Mouse (Mus musculus): Measurements from ENCODE around the gene Lim2.
"Not testable (repeated sequence)": the region's sequence is repeated elsewhere in the genome, so short reads cannot be mapped to it uniquely, and the experiment has no call there.

Lim2 gene

DNA sequence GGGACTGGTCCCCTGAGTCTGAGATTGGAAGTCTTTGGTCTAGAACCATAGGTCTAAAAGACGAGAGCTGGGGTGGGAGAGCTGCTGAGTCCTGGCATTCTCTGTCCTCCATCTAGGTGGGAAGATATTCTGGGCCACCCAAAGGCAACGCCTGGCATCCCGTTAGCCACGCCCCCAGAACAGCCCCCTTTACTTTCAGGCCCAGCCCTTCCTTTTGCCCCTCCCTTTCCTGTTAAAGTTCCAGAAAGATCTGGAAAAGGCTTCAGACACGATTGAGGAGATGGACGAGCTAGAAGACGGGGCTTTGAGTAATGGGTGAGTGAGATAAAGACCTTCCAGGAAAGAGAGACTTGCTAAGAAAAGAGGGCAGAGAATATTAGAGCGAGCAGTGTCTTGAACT, at the start of gene Lim2:
Gene Lim2, plus strand, starts transcription at position 265 of the 400 bp plus-strand sequence.
- no peak for DNase-seq

DNA sequence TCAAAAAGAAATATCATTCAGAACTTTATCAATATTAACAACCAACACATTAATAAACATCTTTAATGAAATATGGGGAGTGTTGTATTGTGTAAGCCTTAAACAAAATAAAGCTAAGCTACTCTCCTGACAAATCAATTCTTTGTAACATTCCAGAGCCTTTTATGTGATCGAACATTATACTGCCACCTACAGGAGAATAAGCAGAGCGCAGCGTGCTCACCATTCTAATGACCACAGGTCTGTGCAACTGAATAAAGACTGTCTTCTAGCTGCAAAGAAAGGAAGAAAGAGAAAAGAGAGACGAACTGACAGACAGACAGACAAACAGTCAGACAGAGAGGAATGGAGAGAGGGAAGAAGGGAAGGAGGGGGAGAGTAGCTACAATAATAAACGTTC, 49.2 kb upstream of the Lim2 start:
- DNase-seq: peak in 1 of 2 experiments; percentile 25

DNA sequence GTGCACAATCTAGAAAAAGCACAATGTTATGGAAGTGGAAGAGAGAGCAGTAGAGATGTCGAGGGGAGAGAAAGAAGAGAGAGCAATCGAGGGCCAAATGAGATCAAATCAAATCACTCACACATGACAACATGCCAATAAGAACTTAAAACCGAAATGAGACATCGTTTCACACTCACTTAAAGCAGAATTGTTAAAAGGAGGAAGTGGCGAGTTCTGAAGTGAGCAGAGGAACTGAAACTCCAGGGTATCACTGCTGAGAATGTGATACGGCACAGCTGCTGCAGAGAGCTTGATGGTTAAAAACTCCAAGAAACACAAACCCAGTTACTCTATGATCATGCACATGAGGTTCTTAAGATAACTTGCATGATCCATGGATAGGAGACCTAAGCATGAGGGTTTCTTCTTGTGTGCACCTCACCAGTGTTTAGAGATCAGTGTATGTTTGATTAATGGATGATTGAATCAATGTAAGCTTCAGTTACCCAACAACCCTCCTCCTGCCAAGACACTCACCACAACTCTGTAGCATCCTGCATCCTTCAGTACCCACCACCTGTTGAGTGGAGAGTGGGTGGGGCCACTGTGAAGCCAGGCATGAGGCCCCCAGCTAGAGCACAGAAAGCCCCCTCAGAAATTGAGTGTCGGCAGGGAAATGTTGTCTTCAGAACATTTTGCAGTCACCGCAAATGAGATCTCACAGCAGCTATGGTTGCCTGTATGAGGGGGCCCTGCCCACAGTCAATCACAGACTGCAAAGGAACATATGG, 34.9 kb upstream of the Lim2 start:
- no peak for DNase-seq

DNA sequence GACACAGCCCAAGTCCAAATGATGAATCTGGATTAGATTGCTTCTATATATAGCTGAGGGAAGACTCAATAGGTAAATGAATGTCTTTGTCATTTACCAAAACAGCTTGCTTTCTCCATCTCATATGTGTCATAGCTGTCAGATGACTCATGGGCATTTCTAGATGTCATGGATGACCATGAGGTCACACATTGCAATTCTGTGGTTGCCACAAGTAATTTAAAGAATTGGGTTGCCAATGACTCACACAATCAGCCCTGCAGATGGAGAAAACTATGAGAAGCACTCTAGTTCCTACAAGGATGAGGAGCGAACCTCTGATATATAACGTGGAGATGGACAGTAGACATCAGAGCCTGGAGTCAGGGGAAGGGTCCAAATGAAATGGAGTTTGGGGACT, 28.0 kb upstream of the Lim2 start:
- DNase-seq: no peak

DNA sequence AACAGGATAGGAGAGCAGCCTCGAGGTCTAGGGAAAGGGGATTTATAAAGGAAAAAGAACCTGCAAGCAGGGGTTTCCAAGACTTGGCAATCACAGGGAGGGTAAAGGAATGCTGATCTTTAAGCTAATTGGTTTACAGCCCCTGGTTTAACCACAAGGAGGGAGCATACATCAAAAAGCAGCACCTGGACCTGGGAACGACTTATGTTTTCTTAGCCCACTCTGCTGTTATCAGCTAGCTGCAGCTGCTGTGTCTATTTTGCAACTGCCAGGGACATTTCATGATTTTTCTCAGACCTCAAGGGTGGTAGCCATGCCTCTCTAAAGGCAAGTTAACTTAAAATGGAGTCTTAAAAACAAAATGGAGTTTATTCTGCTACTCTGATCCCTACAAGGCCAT, 24.8 kb upstream of the Lim2 start:
- no peak for DNase-seq

DNA sequence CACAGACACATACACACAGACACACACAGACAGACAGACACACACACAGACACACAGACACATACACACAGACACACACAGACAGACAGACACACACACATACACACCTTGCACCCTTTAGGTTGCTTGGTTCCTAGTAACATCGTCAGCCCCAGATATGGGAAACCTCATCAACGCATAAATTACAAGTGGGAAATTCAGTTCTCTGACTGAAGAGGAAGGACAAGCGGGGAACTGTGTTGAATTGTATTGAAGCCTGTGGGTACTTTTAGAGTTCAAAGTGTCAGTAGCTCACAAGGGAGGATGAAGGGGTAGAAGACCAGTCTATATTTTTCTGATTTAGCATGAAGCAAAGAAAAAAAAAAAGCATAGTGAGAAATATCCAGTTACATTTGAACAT, 19.9 kb upstream of the Lim2 start:
- no peak for DNase-seq

DNA sequence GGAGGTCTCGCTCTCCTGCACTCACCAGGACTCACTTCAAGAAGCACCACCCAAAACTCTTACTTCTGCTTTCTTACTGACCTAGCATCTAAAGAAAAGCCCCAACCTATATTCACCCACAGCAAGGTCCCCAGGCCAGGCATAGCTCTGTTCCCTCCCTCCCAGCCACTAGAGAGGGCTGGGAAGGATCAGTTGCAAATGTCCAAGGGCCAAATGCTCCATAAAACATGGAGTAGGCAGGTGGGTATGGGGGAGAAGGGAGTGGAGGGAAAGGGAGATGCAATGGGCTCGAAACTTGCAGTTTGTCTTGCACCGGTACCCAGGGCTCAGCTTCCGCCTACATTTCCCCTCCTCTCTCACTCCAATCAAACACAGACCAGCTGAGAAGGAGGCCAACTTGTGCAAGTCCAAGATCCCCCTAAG, 19.3 kb upstream of the Lim2 start, which contains the start of gene Siglecg:
Gene Siglecg, plus strand, starts transcription at position 74 of the 423 bp plus-strand sequence.
- no peak for DNase-seq

DNA sequence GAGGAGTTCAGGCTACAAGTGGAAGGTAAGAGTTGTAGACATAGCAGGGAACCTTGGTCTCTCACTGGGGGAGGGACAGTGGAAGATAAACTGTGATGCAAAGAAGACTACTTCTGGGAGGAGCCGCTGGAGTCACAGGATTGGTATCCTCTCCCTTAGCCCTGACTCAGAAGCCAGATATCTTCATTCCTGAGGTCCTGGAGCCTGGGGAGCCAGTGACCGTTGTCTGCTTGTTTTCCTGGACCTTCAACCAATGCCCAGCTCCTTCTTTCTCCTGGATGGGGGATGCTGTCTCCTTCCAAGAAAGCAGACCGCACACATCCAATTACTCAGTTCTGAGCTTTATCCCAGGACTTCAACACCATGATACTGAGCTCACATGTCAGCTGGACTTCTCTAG, 18.4 kb upstream of the Lim2 start:
- DNase-seq: no peak

DNA sequence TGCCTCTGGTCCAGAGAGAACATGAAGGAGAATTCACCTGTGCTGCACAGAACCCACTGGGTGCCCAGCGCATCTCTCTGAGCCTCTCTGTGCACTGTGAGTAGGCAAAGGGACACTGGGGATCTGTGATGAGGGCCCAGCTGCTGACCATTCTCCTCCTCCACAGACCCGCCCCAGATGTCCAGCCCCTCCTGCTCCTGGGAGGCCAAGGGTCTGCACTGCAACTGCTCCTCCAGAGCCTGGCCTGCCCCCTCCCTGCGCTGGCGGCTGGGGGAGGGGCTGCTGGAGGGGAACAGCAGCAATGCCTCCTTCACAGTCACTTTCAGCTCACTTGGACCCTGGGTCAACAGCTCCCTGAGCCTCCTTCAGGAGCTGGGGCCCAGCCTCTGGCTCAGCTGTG, 15.7 kb upstream of the Lim2 start:
- not testable (repeated sequence) for DNase-seq

DNA sequence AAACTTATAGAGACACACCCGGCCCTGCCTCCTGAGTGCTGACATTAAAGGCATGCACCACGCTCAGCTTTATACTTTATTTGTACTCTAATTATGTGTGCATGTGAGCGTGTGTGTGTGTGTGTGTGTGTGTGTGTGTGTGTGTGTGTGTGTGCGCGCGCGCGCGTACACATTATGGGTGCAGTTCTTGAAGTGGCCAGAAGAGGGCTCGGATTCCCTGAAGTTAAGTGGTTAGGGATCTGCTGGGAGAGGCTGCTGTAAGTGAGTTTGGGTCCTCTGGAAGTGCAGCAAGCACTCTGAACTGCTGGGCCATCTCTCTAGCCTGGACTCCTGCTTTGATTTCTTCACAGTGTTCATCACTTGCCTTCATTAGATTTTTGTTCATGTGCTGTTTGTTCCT, 10.2 kb upstream of the Lim2 start:
- no peak for DNase-seq

DNA sequence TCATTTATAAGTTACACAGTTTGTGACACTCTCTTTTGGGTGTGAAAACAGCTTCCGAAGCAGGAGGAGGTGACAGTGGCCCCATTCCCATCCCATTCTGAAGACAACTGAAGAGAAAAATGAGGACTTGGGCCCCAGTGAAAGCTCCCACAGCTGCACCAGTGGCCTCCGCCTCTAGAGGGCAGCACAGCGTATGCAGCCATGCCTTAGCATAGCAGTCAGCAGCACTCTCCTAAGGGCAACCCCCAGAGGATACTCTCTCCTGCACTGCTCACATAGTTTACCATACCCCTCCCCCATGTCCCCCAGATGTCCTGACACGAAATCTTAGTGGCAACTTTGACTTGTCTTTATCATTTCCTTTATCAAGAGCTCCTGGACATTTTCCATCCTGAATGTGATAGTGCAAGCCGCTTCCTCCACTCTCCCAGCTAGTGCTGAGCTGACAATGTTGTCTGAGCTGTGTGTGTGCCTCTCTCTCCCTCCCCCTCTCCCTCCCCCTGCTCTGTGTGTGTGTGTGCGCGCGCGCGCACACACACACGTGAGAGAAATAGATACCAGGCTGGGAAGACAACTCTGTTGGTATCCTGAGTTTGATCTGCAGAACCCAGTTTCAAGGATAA, 4.4 kb upstream of the Lim2 start:
- DNase-seq: peak; percentile 79 to 88

DNA sequence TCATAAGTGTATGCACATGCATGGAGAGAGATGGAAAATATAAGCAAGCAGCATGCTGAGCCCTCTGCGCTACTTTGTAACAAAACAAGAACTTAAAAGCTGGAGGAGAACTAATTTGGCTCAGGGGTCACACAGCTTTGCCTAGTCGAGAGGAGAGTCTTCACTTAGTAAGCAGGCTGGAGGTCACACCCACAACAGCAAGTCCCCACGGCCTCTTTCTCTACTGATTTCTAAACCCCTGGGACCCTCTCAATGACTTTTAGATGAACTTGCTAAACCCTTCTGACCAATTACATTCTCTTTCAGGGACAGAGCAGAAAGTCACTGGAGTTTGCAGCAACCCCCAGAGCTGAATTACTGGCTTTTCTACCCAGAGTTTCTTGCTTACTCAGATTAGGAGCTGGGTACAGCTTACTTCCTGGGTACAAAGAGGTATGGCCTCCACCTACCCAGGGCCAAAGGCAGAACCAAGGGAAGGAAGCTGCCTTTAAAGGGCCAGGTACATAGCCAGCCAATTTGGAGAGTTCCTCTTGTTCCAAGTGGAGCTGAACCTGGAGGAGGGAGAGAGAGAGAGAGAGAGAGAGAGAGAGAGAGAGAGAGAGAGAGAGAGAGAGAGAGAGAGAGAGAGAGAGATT, 3.4 kb upstream of the Lim2 start:
- no peak for DNase-seq

DNA sequence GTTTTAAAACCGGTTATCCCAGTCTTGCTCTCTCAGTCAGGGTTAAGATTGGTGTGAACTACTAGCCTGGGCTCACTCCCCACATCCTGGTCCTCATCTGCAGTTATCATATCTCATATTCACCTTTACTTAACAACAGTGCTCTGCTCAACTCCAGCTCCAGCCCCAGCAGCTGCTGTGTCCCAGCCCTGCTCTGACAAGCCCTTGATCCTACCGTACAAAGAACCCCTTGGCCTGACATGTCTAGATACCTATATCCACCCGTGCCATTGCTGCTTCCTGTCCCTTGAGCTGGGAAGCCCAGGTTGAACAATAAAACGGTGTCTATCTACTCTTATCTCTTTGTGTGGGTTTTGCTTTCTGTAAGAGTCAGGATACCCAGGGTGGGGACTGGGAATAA, 2.0 kb downstream of the Lim2 start:
- no peak for DNase-seq

DNA sequence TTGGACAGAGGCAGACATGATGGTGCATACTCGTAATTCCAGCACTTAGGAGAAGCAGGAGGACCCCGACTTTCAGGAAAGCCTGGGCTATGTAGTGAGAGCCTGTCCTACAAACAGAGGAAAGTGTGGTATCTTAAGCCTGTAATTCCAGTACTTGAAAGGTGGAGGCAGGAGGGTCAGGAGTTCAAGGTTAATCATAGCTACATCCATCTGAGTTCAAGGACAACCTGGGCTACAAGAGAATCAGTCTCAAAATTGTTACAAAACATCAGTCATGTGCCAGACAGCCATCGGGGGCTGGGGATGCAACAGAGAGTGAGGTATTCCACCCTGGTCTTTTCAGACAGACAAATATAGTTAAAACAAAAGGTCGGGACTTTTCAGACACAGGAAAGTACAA, 5.4 kb downstream of the Lim2 start:
- DNase-seq: no peak

DNA sequence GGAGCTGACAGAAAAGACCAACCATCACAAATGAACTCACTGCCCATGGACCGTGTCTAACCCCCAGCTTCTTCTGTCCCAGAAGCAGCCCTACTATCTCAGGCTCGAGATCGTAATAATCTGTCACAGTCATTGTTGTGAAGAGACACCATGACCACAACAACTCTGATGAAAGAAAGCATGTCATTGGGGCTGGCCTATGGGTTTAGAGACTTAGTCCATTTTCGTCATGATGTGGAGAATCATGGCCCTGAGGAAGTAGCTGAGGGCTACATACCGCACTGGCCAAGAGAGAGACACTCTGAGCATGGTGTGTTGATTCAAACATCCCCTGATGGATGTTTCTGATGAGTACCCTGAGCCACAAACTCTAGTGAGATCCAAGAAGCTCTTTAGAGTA, 7.2 kb downstream of the Lim2 start:
- no peak for DNase-seq

DNA sequence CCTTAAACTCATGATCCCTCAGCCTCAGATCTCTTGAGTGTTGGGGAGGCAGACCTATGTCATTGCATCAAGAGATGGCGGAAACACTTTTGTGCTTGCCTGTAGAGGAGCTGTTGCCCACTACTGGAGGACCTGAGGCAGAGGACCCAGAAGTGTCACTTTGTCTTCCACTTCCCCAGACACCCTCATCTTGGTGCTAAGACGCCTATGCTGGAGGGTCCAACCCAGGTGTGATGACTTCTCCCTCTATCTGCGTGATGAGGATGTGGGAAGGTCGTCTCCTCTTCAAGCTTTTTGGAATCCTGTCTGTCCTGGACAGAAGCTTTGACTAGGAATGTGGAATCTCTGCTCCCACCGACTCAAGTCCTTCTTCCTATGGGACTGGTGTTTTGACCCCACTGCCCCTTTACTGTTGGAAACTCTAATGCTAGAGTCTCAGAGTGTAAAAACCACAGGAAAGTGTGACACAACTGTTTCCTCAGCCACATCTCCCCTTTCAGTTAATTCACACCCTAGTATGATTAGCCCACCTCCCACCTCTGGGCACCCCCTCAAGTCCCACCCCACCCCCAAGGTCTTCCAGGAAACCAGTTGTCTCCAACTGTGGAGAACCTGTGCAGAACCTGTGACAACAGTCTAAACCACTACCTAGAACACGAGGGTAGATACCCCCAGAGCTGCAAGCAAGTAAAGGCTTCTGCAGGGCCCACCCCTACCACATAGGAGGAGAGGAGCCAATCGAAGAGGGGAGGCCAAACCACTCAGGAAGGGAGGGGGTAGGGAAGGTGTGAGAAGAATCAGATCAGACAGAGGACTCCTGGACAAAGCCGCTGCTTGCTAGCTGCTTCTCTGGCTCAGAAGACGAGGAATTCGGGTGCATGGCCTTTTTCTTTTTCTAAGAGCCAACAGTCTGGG, 9.1 kb downstream of the Lim2 start, which contains the start of gene Nkg7:
Gene Nkg7, plus strand, starts transcription at position 733 of the 915 bp plus-strand sequence.
- no peak for DNase-seq

DNA sequence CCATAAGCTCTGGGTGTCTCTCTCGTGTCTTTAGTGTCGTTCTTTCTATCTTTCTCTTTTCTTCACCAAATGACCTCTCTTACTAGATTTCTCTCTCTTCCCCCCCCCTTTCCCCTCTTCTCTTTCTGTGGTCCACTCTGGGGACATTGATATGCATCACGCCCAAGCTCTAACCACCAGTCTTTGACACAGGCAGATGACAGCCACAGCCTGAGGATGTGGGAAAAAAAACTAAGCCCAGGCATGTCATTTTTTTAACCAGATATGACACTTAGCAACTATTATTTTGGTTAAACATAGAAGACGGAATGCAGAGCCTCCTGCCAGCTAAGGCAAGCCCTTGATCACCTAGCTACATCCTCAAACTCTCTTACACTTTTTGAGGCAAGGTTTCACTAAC, 11.1 kb downstream of the Lim2 start:
- DNase-seq: no peak

DNA sequence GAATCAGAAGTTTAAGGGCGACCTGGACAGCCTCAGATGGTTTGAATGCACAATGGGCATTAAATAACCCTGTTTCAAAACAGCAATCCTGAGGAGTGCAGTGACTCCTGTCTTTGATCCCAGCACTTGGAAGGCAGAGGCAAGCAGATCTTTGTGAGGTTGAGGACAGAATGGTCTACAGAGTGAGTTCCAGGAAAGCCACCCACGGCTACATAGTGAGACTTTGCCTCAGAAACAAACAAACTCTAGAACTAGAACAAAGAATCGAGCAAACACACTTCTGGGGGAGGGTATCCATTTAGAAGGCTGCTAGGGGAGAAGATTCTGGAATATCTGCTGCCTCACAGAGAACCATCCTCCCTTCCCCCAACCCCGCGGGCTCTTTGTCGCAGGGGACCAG, 13.0 kb downstream of the Lim2 start, which contains the start of gene Cldnd2:
Gene Cldnd2, plus strand, starts transcription at position 301 of the 400 bp plus-strand sequence.
- no peak for DNase-seq

DNA sequence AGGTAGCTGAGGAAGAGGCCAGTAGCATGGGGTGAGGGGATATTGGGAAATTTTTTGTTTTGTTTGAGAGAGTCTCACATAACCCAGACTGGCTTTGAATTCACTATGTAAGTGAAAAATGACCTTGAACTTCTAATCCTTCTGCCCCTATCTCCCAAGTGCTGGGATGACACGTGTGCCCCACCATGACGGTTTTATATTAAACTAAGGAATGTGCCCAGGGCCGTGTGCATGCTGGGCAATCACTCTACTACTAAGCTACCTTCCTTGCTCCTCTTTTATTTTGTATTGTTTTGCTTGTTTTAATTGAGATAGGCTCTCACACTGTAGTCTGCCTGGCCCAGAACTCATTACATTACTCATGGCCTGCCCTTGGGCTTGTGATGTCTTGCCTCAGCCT, 13.6 kb downstream of the Lim2 start:
- DNase-seq: no peak

DNA sequence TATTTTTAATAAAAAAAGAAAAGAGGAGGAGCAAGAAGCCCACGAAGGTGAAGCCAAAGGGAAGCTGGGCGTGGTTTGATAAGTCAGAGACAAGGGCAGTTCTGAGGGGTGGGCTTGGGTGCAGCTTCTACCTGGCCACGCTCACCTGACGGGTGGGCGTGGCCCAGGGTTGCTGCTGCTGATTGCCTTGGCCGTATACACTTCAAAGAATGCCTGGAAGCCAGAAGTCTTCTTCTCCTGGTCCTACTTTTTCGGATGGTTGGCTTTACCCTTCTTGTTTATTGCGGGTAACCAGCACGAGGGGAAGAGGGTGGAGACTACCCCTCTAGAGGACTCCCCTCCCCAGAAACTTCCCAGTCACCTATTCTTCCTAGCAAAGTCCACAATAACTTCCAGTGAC, 15.2 kb downstream of the Lim2 start:
- no peak for DNase-seq

DNA sequence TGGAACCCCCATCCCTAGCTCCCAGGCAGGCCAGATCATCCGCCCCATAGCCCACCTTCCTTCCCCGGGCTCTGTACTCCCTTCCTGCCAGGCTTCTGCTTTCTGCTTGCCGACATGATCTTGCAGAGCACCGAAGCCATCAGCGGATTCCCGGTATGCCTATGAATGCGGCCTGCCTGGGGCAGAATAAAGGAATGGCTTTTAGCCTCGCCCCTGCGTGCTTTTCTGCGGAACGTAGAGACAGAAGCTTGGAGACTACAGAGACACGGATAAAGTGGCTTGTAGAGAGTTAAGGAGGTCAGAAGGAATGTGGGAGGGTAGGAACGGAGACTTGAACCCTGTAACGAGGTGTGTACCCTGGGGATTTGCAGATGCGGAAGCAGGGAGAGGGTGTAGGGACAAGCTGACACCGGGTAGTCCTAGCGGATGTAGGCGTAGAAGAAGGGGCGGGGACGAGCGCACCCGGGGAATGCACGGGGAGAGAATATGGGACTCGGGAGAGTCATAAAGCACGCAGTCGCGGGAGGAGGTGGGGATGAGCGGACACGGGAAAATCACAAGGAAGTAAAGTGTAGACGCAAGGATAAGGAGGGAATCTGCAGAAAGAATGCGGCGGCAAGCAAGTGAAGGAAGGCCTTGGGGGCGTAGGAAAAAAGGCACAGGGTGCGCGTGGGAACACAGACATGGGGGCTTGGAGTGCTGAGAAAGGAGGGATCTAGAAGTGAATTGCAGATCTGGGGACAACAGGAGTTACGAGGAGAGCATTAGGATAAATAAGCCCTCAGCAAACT, 15.9 kb downstream of the Lim2 start:
- DNase-seq: peak; percentile 88 to 91

DNA sequence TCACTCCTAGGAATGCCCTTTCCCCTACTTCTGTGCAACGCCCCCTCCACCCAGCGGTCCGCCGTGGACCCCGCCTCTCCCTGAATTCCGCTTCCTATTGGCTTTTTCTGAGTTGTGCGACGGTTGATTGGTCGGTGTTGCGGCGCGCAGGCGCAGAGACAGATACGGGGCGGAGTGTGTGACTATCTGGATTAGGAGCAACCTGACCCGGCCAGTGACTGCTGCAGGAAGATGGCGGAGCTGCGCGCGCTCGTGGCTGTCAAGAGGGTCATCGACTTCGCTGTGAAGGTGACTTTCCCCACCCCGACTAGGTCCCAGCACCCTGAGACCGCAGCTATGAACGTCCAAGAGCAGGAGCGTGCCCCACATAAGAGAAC, 16.4 kb downstream of the Lim2 start, which contains the start of the genes Etfb and Gm45233:
Gene Etfb, plus strand, starts transcription at position 167 of the 377 bp plus-strand sequence.
Gene Gm45233, plus strand, starts transcription at position 212 of the 377 bp plus-strand sequence.
- peak; percentile 96 to 98 for DNase-seq
